Mouse (Mus musculus): ENCODE results near the gene Sdk2. TPM values are rescaled to one million over a fixed set of nuclear protein-coding genes. Genes with fewer than 3 reads are reported as not detected.

The Sdk2 gene
- polyA plus RNA-seq, 1 experiment from 2014 or later: 1.1 TPM

GRCm38 (mm10) chr11:113816971-113817548, 249.8 kb downstream of the Sdk2 start:
- no peak overlapping the region for H3K9ac ChIP-seq
- H3K27me3 ChIP-seq (replicated peaks): peaks cover 31% of the 10 kb centered on the region
- H3K4me2 ChIP-seq: no peak overlapping the region
- H3K36me3 ChIP-seq: no peaks in the 10 kb centered on the region
- H3K9me3 ChIP-seq (replicated peaks): no peaks in the 10 kb centered on the region
- 57% methylated on average over 12 of the region's 12 CpGs for WGBS (ENCODE audit: insufficient replicate concordance)
- no peak overlapping the region for H3K27ac ChIP-seq
- ATAC-seq: no peak
- H3K4me1 ChIP-seq: no peaks in the 10 kb centered on the region
- no peak overlapping the region for H3K4me3 ChIP-seq

GRCm38 (mm10) chr11:113816439-113816838, 250.4 kb downstream of the Sdk2 start:
- no peaks in the 10 kb centered on the region for H3K36me3 ChIP-seq
- H3K9me3 ChIP-seq (replicated peaks): no peaks in the 10 kb centered on the region
- H3K4me1 ChIP-seq: no peaks in the 10 kb centered on the region
- no peak overlapping the region for H3K4me3 ChIP-seq
- H3K27me3 ChIP-seq (replicated peaks): peaks cover 37% of the 10 kb centered on the region
- ATAC-seq: no peak
- H3K4me2 ChIP-seq: no peak overlapping the region
- H3K27ac ChIP-seq: no peak overlapping the region
- H3K9ac ChIP-seq: no peak overlapping the region
- 83% methylated on average over 4 of the region's 4 CpGs for WGBS (ENCODE audit: insufficient replicate concordance)

GRCm38 (mm10) chr11:113811546-113812339, 255.1 kb downstream of the Sdk2 start:
- WGBS (ENCODE audit: insufficient replicate concordance): 48% methylated on average over 20 of the region's 20 CpGs
- ATAC-seq: no peak

GRCm38 (mm10) chr11:113810638-113811545, 256.0 kb downstream of the Sdk2 start:
- no peaks in the 10 kb centered on the region for H3K9me3 ChIP-seq (replicated peaks)
- no peaks in the 10 kb centered on the region for H3K36me3 ChIP-seq
- H3K27me3 ChIP-seq (replicated peaks): peaks cover 58% of the 10 kb centered on the region
- peaks cover 14% of the 10 kb centered on the region for H3K4me1 ChIP-seq
- 50% methylated on average over 24 of the region's 24 CpGs for WGBS (ENCODE audit: insufficient replicate concordance)
- H3K4me3 ChIP-seq: no peak overlapping the region
- H3K9ac ChIP-seq: no peak overlapping the region
- H3K4me2 ChIP-seq: no peak overlapping the region
- H3K27ac ChIP-seq: no peak overlapping the region
- no peak for ATAC-seq

More at GRCm38 (mm10) chr11:113811546-113812339, 255.1 kb downstream of the Sdk2 start:
- no peaks in the 10 kb centered on the region for H3K36me3 ChIP-seq
- peak overlapping the region; percentile 13; the same call in 1 of the 2 replicates for H3K4me2 ChIP-seq
- peaks cover 6% of the 10 kb centered on the region; the same call in 1 of the 2 replicates for H3K4me1 ChIP-seq
- peaks cover 49% of the 10 kb centered on the region for H3K27me3 ChIP-seq (replicated peaks)
- no peak overlapping the region for H3K4me3 ChIP-seq
- no peak overlapping the region for H3K27ac ChIP-seq
- H3K9me3 ChIP-seq (replicated peaks): no peaks in the 10 kb centered on the region
- no peak overlapping the region for H3K9ac ChIP-seq

GRCm38 (mm10) chr11:113807086-113807485, 259.8 kb downstream of the Sdk2 start:
- H3K9me3 ChIP-seq (replicated peaks): no peaks in the 10 kb centered on the region
- no peak overlapping the region; the same call in 1 of the 2 replicates for H3K27ac ChIP-seq
- H3K4me1 ChIP-seq: peaks cover 33% of the 10 kb centered on the region
- H3K9ac ChIP-seq: no peak overlapping the region
- H3K4me3 ChIP-seq: no peak overlapping the region
- ATAC-seq: peak; percentile 30; the same call in 1 of the 2 replicates
- 17% methylated on average over 9 of the region's 9 CpGs for WGBS (ENCODE audit: insufficient replicate concordance)
- H3K27me3 ChIP-seq (replicated peaks): peaks cover 82% of the 10 kb centered on the region
- H3K4me2 ChIP-seq: no peak overlapping the region
- no peaks in the 10 kb centered on the region for H3K36me3 ChIP-seq

- H3K27ac ChIP-seq: no peak overlapping the region
Measured at GRCm38 (mm10) chr11:113806382-113807077, 260.3 kb downstream of the Sdk2 start.

GRCm38 (mm10) chr11:113805974-113806373, 260.9 kb downstream of the Sdk2 start:
- H3K9me3 ChIP-seq (replicated peaks): no peaks in the 10 kb centered on the region
- peaks cover 42% of the 10 kb centered on the region for H3K4me1 ChIP-seq
- ATAC-seq: no peak
- H3K27me3 ChIP-seq (replicated peaks): peaks cover 86% of the 10 kb centered on the region
- no peaks in the 10 kb centered on the region for H3K36me3 ChIP-seq
- 34% methylated on average over 10 of the region's 10 CpGs for WGBS (ENCODE audit: insufficient replicate concordance)
- H3K9ac ChIP-seq: peak overlapping the region; percentile 19; the same call in 1 of the 2 replicates
- H3K4me3 ChIP-seq: no peak overlapping the region
- no peak overlapping the region for H3K4me2 ChIP-seq
- H3K27ac ChIP-seq: no peak overlapping the region

More at GRCm38 (mm10) chr11:113806382-113807077, 260.3 kb downstream of the Sdk2 start:
- WGBS (ENCODE audit: insufficient replicate concordance): 35% methylated on average over 9 of the region's 9 CpGs
- H3K4me1 ChIP-seq: peaks cover 39% of the 10 kb centered on the region
- H3K36me3 ChIP-seq: no peaks in the 10 kb centered on the region
- H3K9ac ChIP-seq: peak overlapping the region; percentile 19; the same call in 1 of the 2 replicates
- no peak overlapping the region for H3K4me3 ChIP-seq
- H3K9me3 ChIP-seq (replicated peaks): no peaks in the 10 kb centered on the region
- no peak for ATAC-seq
- H3K4me2 ChIP-seq: no peak overlapping the region
- peaks cover 82% of the 10 kb centered on the region for H3K27me3 ChIP-seq (replicated peaks)

- Histone ChIP-seq H3K9ac (no peak overlapping the region), H3K4me3 (no peak overlapping the region), H3K27me3 (replicated peaks) (peaks cover 68% of the 10 kb centered on the region), H3K4me1 (peaks cover 63% of the 10 kb centered on the region), H3K36me3 (no peaks in the 10 kb centered on the region), H3K9me3 (replicated peaks) (no peaks in the 10 kb centered on the region), H3K4me2 (no peak overlapping the region), H3K27ac (no peak overlapping the region)
- 0 out of 2 replicates have a peak, but pooled peaks have one; percentile 23 for ATAC-seq
- 45% methylated on average over 9 of the region's 9 CpGs for whole genome bisulfite sequencing (ENCODE audit: insufficient replicate concordance)
Measured at GRCm38 (mm10) chr11:113803321-113803941, 263.4 kb downstream of the Sdk2 start.

- Histone ChIP-seq H3K9ac (no peak overlapping the region), H3K4me3 (no peak overlapping the region), H3K9me3 (replicated peaks) (no peaks in the 10 kb centered on the region), H3K4me1 (peaks cover 73% of the 10 kb centered on the region), H3K36me3 (no peaks in the 10 kb centered on the region), H3K27me3 (replicated peaks) (peaks cover 60% of the 10 kb centered on the region), H3K27ac (peak overlapping the region; percentile 15; the same call in 1 of the 2 replicates), H3K4me2 (0 out of 2 replicates have a peak overlapping the region, but pooled peaks have one; percentile 3)
- 23% methylated on average over 12 of the region's 12 CpGs for WGBS (ENCODE audit: insufficient replicate concordance)
- no peak for ATAC-seq
Measured at GRCm38 (mm10) chr11:113802456-113802855, 264.4 kb downstream of the Sdk2 start.

- no peak for ATAC-seq
- H3K4me3 ChIP-seq: no peak overlapping the region
- H3K9me3 ChIP-seq (replicated peaks): no peaks in the 10 kb centered on the region
- no peak overlapping the region for H3K27ac ChIP-seq
- H3K9ac ChIP-seq: no peak overlapping the region
- peaks cover 70% of the 10 kb centered on the region for H3K4me1 ChIP-seq
- H3K27me3 ChIP-seq (replicated peaks): peaks cover 41% of the 10 kb centered on the region
- H3K36me3 ChIP-seq: no peaks in the 10 kb centered on the region
- whole genome bisulfite sequencing (ENCODE audit: insufficient replicate concordance): 84% methylated on average over 12 of the region's 12 CpGs
- H3K4me2 ChIP-seq: 0 out of 2 replicates have a peak overlapping the region, but pooled peaks have one; percentile 59
Measured at GRCm38 (mm10) chr11:113800026-113800425, 266.8 kb downstream of the Sdk2 start.

All from liver, embryonic 12.5 days (tissue).